Mouse (Mus musculus) thymus, adult 2 months (tissue): Measurements from ENCODE around the gene Gm20388.

Source experiments
- CTCF ChIP-seq: fragments of 200-500 bp; IDR thresholded peaks from 2 replicates; pipeline ENCODE4 v1.5.1; 2012; ENCODE audit warnings: mild to moderate bottlenecking, control low read depth, low read length, moderate library complexity, borderline replicate concordance; ENCODE audit not compliant: control insufficient read depth, poor library complexity, insufficient read depth; ENCODE audit errors: extremely low read depth
- POLR2A ChIP-seq: fragments of 200-500 bp; IDR thresholded peaks from 2 replicates; pipeline ENCODE4 v1.6.1; 2012; ENCODE audit warnings: mild to moderate bottlenecking, low read length, control low read depth, moderate library complexity; ENCODE audit not compliant: control insufficient read depth, poor library complexity, insufficient read depth; ENCODE audit errors: extremely low read depth

DNA sequence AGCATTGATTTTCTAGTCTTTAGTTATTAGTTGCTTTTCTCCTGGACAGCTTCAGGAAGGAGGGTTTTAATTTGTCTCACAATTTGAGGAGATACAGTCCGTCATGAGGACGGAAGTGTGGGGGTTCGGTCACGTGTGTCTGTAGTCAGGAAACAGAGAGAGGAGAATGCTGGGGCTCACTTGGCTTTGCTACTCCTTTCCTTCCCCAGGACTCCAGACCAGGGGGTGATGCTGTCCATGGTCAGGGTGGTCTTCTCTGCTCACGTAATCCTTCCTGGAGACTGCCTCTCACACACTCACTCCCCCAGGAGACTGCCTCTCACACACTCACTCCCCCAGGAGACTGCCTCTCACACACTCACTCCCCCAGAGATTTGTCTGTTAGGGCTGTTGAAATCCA, 4133.8 kb downstream of the Gm20388 start:
- TF ChIP-seq POLR2A (no peak), CTCF (no peak)
